Mouse (Mus musculus) heart, postnatal 10 days (tissue): ENCODE measurements around the gene Khdc1c. TPM values are rescaled to one million over a fixed set of nuclear protein-coding genes. Genes with fewer than 3 reads are reported as not detected.

Source experiments
- total RNA-seq, 2 experiments: library from RNA; stranded (reverse); gene quantifications; 2 replicates each; pipeline ENCODE4 v1.2.3; 2021

Khdc1c gene
- total RNA-seq, 2 experiments from 2014 or later = not detected

Other genes starting within 250 kb of the Khdc1c start
- 1 to 10 TPM; 3.1 to 4.6 TPM for gene Tmem14a, start 149.8 kb upstream of the Khdc1c start, total RNA-seq
- gene Gsta3, start 127.7 kb upstream of the Khdc1c start, total RNA-seq = 1 to 10 TPM; 1.5 to 1.7 TPM
- gene Khdc1a, start 18.7 kb upstream of the Khdc1c start, total RNA-seq = not detected
- gene Khdc1b, start 15.2 kb downstream of the Khdc1c start, total RNA-seq = not detected